Mouse (Mus musculus): Measurements from ENCODE around the gene Hmgb3.

- TF ChIP-seq TCF3 (IDR thresholded peaks at IDR 0.05; ENCODE audit: insufficient read length, low read depth) (no peak), POLR2A (IDR thresholded peaks at IDR 0.05; ENCODE audit: insufficient read length, low read depth) (no peak), SRF (IDR thresholded peaks at IDR 0.05; ENCODE audit: control insufficient read depth, insufficient read length, low read depth) (no peak), POLR2AphosphoS2 (IDR thresholded peaks at IDR 0.05; ENCODE audit: insufficient read length, low read depth) (no peak), REST (IDR thresholded peaks at IDR 0.05; ENCODE audit: insufficient read depth, insufficient read length) (no peak), MYOG (IDR thresholded peaks at IDR 0.05; ENCODE audit: control insufficient read depth in 1 of 3, insufficient read depth in 1 of 3, insufficient read length in 2 of 3, low read depth in 2 of 3) (no peak), E2F4 (IDR thresholded peaks at IDR 0.05; ENCODE audit: insufficient read depth) (no peak), CEBPB (IDR thresholded peaks at IDR 0.05; ENCODE audit: insufficient read depth, poor library complexity, severe bottlenecking) (no peak), MAX (IDR thresholded peaks at IDR 0.05; ENCODE audit: low read depth) (no peak), USF1 (IDR thresholded peaks at IDR 0.05; ENCODE audit: low read depth) (no peak)
Observed at GRCm38 (mm10) chrX:71544731-71545130, 11.0 kb upstream of the Hmgb3 start.
